Mouse (Mus musculus) gastrocnemius, postnatal 36 days (tissue): Measurements from ENCODE around the gene Magi1. TPM values are rescaled to one million over a fixed set of nuclear protein-coding genes. Genes with fewer than 3 reads are reported as not detected.

ENCODE experiments used
- DNase-seq, 2 experiments: peaks; one replicate each; pipeline ENCODE4 v3.0.0; 2022
- intact Hi-C: fragments of 180-260 bp; cut with DNase I; formaldehyde crosslinking; loops from one replicate; pipeline ENCODE4 v1.15.1; 2025
- total RNA-seq, 2 experiments: library from RNA; stranded (reverse); gene quantifications; 2 replicates each; pipeline ENCODE4 v1.2.3; 2021

The Magi1 gene
- total RNA-seq, 2 experiments from 2014 or later, result 3.2 to 3.9 TPM

DNA sequence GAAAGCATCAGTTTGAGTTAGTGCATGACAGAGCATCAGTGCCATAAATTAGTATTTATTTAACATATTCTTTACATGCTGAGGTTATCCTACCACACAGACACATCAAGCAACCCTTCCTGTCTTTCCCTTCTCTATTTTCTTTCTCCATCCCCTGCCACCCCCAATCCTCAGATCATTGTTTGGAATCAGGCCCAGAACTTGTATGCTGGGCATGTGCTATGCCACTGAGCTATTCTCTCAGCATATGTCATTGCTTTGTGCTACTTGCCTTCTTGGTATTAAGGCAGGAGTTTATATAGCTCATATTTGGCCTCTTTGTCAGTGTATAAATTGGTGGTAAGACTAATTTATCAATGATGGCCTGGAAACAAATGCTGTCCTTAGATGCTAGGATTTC lies 494.0 kb downstream of the Magi1 start:
- intact Hi-C loops, result no loop called here

DNA sequence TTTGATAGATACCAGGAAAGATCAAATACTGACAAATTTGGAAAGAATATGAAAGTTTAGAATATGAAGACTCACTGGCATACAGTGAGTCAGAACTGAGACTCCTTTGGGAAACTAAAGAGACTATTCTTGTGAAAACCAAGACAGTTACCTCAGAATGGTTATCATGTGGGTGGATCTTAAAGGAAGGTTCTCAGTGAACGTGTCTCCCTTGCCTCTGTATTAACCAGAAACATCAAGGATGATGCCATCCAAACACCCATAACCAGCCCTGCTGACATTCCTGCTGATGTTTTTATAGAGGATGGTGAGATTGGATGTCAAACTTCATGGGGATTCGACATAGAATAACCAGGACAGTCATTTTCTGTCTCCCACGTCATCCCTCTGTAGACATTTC lies 496.7 kb downstream of the Magi1 start:
- DNase-seq, result no peak
- intact Hi-C loops, result no loop called here

More for the DNA sequence above, 494.0 kb downstream of the Magi1 start:
- no peak for DNase-seq

- intact Hi-C loops, result no loop called here
- DNase-seq, result no peak
Observed at GRCm38 (mm10) chr6:93786220-93786619, 497.5 kb downstream of the Magi1 start.

GRCm38 (mm10) chr6:93771081-93771480 lies 512.6 kb downstream of the Magi1 start:
- DNase-seq, result no peak
- intact Hi-C loops, result no loop called here

- intact Hi-C loops, result no loop called here
- no peak for DNase-seq
Observed at GRCm38 (mm10) chr6:93770283-93771025, 513.3 kb downstream of the Magi1 start.

- intact Hi-C loops, result loop anchor here (5.0 to 10.0 kb wide), 3 partner anchors 229 to 973 kb away; no protein-coding TSS in a partner anchor
- no peak for DNase-seq
Observed at GRCm38 (mm10) chr6:93758114-93758513, 525.6 kb downstream of the Magi1 start.

DNA sequence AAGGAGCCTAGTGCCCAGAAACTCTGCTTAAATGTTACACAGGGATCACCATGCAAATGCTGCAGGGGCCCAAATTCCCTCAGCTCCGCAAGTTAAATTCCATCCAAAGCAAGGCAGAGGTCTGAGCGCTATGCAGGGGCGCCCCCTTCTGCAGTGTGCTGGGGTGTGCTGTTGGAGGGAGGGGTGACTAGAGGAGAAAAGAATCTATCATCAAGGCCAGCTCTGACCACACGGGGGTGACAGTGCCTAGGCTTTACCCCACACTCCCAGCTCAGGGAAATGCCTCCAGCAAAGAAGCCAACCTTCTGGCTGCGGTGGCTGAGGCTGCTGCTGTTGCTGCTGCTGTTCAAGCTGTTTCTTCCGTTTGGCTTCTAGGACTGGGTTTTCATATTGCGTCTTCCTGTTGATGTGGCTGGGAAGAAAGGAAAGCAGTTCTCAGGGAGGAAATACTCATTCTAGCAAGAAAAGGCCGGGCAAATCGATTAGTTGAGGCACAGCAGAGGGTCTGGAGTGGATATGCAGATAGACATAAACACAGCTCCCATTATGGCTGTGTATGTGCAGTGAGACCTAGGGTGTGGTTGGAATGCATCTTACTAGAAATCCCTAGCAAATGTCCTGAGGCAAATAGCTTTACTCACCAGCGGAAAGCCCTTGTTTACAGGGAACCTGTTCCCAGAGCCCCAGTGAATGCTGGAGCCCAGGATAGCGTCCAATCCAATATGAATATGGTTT lies 526.2 kb downstream of the Magi1 start:
- DNase-seq, result peak; percentile 69 to 78
- intact Hi-C loops, result loop anchor here (5.0 to 10.0 kb wide), 3 partner anchors 230 to 973 kb away; no protein-coding TSS in a partner anchor

- no peak for DNase-seq
- intact Hi-C loops, result no loop called here
Observed at GRCm38 (mm10) chr6:93743145-93743544, 540.6 kb downstream of the Magi1 start.

DNA sequence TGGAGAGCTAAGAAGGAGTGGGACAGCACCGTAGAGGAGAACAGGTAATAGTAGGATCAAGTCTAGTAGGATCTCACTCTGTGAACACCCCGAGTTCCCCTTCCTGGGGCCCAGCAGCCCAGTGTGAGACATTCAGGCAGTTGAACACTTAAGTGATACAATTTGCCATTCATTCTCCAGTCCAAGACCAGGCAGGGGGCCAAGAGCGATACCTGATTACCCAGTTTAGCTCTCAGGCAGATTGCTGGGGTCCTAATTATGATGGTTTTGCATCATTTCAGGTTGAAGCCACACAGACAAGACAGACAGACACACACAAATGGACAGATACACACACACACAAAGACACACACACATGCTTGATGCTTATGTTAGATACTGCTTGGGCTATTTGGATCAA lies 543.9 kb downstream of the Magi1 start:
- no peak for DNase-seq
- intact Hi-C loops, result no loop called here

GRCm38 (mm10) chr6:93737083-93737482 lies 546.6 kb downstream of the Magi1 start:
- intact Hi-C loops, result no loop called here

GRCm38 (mm10) chr6:93736071-93736470 lies 547.6 kb downstream of the Magi1 start:
- intact Hi-C loops, result no loop called here
- DNase-seq, result peak in 1 of 2 experiments; percentile 15

More at GRCm38 (mm10) chr6:93737083-93737482, 546.6 kb downstream of the Magi1 start:
- DNase-seq, result no peak

DNA sequence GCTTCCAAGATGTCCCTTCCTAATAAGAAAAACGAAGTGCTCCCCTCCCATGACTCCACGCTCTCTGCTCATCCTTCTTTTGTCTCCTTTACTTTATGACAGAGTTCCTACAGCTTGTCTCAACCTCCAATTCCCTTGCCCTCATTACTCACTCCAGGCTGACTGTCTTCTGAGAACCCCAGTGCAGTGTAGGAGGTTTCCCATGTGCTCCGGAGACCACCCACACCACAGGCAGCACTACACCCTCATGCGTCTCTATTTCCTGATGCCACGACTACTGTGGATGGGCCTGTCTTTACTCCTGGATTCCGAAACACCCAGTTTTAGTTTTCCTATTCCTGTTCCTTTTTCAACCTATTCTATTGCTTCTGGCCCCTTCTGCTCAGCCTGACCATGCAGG lies 549.9 kb downstream of the Magi1 start:
- no peak for DNase-seq
- intact Hi-C loops, result no loop called here

DNA sequence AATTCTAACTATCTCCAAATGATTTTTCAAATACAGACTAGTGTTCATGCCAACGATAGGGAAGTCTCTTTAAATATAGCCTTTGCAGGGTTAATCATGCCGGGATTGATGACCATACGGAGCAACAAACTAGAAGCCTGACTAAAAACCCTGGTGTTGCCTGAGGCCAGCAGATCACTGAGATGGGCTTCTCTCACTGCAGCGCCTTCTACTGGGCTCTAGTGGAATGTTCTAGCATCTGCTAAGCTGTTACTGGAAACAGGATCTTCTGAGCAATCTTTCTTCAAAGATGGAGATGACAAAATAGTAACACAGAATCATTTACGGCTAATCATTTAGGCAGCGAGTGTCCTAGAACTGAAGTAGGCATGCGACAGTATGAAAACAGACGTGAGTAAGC lies 554.0 kb downstream of the Magi1 start:
- intact Hi-C loops, result loop anchor here (10.0 kb wide), 1 partner anchor 945 kb away; no protein-coding TSS in a partner anchor
- DNase-seq, result no peak

GRCm38 (mm10) chr6:93728791-93729190 lies 554.9 kb downstream of the Magi1 start:
- intact Hi-C loops, result loop anchor here (10.0 kb wide), 1 partner anchor 944 kb away; no protein-coding TSS in a partner anchor
- no peak for DNase-seq

DNA sequence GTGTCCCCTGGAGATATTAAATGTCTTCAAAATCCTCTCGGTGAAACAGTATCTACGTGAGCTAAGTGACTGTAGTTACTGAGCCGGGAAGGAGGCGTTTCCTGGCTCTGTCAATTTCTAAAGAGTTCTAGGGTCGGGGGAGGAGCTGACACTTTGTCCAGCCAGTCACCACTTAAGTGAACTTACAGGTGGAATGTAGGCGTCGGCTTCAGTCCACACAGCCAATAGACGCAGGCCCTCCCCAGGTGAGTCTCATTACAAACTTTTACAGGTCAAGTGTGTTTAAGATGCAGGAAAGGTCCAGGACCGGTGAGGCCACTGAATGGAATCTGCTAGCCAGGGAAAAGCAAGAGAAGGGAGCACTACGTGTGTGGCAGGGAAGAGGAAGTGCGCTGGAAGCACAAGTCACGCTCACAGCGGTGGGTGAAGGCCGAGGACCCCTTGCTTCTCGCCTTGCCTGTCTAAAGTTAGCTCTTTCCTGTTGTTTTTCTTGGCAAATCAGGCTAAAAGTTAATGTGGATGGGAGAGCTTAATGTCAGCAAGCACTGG lies 556.0 kb downstream of the Magi1 start:
- intact Hi-C loops, result loop anchor here (10.0 kb wide), 1 partner anchor 943 kb away; no protein-coding TSS in a partner anchor
- no peak for DNase-seq

DNA sequence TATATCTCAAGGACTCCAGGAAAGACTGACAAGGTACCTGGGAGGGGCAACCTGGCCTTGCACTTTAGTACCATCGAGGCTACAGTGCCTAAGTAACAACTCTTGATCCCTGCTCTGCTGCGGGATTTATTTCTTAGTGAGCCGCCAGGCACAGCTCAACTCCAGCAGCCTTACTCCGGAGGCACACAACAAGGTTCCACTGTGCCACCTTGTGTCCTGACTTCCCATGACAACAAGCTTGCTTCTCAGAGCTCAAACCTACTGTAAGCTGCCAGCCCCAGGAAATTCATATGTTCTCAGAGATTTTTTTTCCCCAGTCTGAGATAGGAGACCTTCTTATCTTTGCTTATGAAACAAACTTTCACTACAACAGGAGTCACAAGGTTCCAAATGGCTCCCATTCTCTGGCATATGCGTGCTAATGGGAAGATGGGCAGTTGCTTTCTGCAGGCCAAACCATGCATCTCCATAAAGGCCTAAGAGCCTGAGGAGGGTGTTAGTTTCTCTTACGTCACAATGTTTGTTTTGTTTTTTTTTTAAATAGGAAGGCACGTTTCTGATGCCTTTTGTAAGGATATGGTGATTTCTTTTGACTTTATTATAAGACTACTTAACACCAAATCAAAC lies 556.8 kb downstream of the Magi1 start:
- DNase-seq, result no peak
- intact Hi-C loops, result loop anchor here (10.0 kb wide), 1 partner anchor 942 kb away; no protein-coding TSS in a partner anchor

DNA sequence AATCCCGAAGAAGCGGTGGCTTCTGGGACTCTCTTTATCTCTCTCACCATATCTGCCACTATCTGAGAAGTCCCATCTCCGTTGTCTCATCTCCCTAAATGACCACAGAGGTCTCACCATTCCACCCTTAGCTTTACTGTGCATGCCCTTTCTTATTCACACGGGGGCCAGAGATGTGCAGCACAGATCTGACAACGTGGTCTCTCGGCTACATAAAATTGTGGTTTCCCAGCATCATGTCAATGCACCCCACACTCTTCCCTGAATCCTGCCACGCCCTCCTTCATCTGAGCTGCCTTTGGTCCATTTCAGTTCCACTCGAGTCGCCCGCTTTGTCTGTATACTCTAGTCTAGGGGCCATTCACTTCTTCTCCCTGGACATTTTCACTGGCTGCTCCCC lies 557.6 kb downstream of the Magi1 start:
- intact Hi-C loops, result loop anchor here (10.0 kb wide), 1 partner anchor 941 kb away; no protein-coding TSS in a partner anchor

DNA sequence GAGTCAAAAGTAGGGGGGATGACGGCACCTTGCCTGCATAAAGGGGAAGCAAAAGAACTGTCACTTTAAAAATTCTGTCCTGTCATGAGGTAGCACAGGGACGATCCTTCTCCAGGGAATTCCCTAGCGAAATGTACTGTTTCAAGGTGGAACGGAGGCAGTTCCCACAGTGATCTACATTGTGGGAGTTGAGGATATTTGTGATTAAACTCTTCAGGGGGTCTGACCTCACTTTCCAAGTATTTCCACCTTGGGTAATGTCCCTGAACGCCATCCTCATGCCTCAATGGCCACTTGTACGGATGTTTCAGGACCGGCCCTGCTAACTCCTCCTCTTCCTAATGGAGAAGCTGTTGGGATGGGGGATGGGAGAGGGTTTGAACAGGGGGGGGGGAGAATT lies 559.0 kb downstream of the Magi1 start:
- intact Hi-C loops, result loop anchor here (10.0 kb wide), 1 partner anchor 940 kb away; no protein-coding TSS in a partner anchor
- no peak for DNase-seq

More for the DNA sequence above, 557.6 kb downstream of the Magi1 start:
- no peak for DNase-seq

- intact Hi-C loops, result loop anchor here (10.0 kb wide), 1 partner anchor 938 kb away; no protein-coding TSS in a partner anchor
- no peak for DNase-seq
Observed at GRCm38 (mm10) chr6:93723226-93723625, 560.5 kb downstream of the Magi1 start.

GRCm38 (mm10) chr6:93719532-93719931 lies 564.2 kb downstream of the Magi1 start:
- intact Hi-C loops, result no loop called here

More at GRCm38 (mm10) chr6:93719532-93719931, 564.2 kb downstream of the Magi1 start:
- no peak for DNase-seq
